Mouse (Mus musculus) C2C12 (cell line): ENCODE results near the gene Lrmda.

Source experiments
- CEBPB ChIP-seq: IDR thresholded peaks from one replicate; pipeline ENCODE4 v1.6.1; 2011; ENCODE audit warnings: low read depth, mild to moderate bottlenecking, control low read depth, moderate library complexity
- CTCF ChIP-seq: IDR thresholded peaks from one replicate; pipeline ENCODE4 v1.5.1; 2011; ENCODE audit not compliant: control insufficient read depth, insufficient read depth, insufficient read length
- MAX ChIP-seq: IDR thresholded peaks from one replicate; pipeline ENCODE4 v1.6.1; 2011; ENCODE audit warnings: mild to moderate bottlenecking, control low read depth
- MYOD1 ChIP-seq: IDR thresholded peaks from one replicate; pipeline ENCODE4 v1.6.1; 2011; ENCODE audit warnings: low read depth; ENCODE audit not compliant: control insufficient read depth, insufficient read length
- MYOG ChIP-seq: IDR thresholded peaks from one replicate; pipeline ENCODE4 v1.6.1; 2011; ENCODE audit not compliant: control insufficient read depth, insufficient read length; ENCODE audit errors: extremely low read depth
- USF1 ChIP-seq: IDR thresholded peaks from one replicate; pipeline ENCODE4 v1.6.1; 2011; ENCODE audit warnings: low read depth, mild to moderate bottlenecking, control low read depth, moderate library complexity

DNA sequence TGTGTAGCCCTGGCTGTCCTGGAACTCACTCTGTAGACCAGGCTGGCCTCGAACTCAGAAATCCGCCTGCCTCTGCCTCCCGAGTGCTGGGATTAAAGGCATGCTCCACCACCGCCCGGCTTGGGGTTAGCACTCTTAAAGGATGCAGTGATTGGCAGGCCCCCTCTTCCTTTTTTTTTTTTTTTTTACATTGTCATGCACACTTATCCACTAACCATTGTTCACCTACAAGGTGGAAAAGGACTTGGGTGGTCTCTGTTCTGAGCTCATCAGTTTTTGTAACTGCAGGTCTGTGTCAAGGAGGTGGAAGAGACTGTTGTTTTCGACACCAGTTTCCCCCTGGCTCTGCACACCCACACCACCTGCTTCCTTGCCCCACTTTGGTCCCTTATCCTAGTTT is 162.0 kb downstream of the Lrmda start:
- TF ChIP-seq USF1 (no peak), MYOG (no peak), CTCF (no peak), MYOD1 (no peak), MAX (no peak), CEBPB (no peak)
